ENCODE assay signal across 18 mouse cellular contexts in the genomic region with DNA sequence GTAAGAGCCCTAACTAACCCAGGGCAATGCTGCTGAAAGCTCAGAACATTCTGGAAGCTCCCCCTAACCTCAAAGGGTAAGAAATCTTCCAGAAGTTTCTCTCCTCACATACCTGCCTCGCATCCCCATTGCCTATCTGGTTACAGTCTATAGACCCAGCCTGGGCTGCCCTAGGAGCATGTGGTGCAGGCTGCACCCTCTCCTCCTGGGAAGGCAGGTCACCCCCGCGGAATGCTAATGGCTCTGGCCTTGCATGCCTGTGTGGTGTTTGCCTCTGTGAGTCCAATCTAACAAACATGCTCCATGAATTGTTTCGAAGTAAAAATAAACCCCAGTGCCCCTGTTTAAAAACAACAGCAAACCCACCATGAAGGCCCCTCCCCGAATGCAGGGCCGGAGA.
DNase-seq lines count a peak whose midpoint lies in the region; ATAC-seq lines count a peak whose summit lies in the region.
"Had no signal": no experiment of that assay in that cellular context is flagged by ENCODE, and none has a peak within 500 bp of the region (broad histone marks: within the 10 kb centered on the region; RNA-seq: fewer than 3 reads in every experiment).

No protein-coding gene starts in this region.

- H3K9ac ChIP-seq in neural tube, embryonic 11.5 days (ENCODE audit: low read length), result no peak overlapping the region
- no peak overlapping the region for H3K9ac ChIP-seq in hindbrain, embryonic 11.5 days (ENCODE audit: low read depth, low read length)
- no peak overlapping the region for H3K9ac ChIP-seq in midbrain, embryonic 11.5 days (ENCODE audit: low read length)
- H3K9ac ChIP-seq in neural tube, embryonic 15.5 days (replicated peaks), result no peak overlapping the region
- H3K9ac ChIP-seq: embryonic facial prominence, embryonic 13.5 days; limb, embryonic 15.5 days; liver, postnatal 0 days had no signal

- 0 out of 2 replicates have a peak, but pooled peaks have one; percentile 43 for ATAC-seq in neural tube, embryonic 11.5 days (ENCODE audit: insufficient read depth, low FRiP score, low TSS enrichment)
- peak; percentile 80 for ATAC-seq in hindbrain, embryonic 11.5 days (ENCODE audit: low FRiP score)
- peak; percentile 73 for ATAC-seq in midbrain, embryonic 11.5 days (ENCODE audit: low FRiP score)
- ATAC-seq in neural tube, embryonic 15.5 days (ENCODE audit: low FRiP score), result no peak
- ATAC-seq in erythroid progenitor cell, adult 5-6 weeks (replicated peaks; ENCODE audit: low FRiP score, poor library complexity, severe bottlenecking), result no peak
- ATAC-seq: activated CD4-positive, CD25-positive, alpha-beta regulatory T cell, adult 4 months; liver, postnatal 0 days; Patski had no signal

- 41% methylated on average over 6 of the region's 6 CpGs for WGBS in neural tube, embryonic 11.5 days
- 35% methylated on average over 6 of the region's 6 CpGs for WGBS in hindbrain, embryonic 11.5 days
- 59% methylated on average over 6 of the region's 6 CpGs for WGBS in midbrain, embryonic 11.5 days
- 33% methylated on average over 6 of the region's 6 CpGs for WGBS in neural tube, embryonic 15.5 days

- H3K27ac ChIP-seq in neural tube, embryonic 11.5 days (ENCODE audit: low read depth, low read length), result peak overlapping the region; percentile 72
- H3K27ac ChIP-seq in hindbrain, embryonic 11.5 days (ENCODE audit: low read depth, low read length), result peak overlapping the region; percentile 77; the same call in 1 of the 2 replicates
- peak overlapping the region; percentile 73 for H3K27ac ChIP-seq in midbrain, embryonic 11.5 days (ENCODE audit: low read depth, low read length)
- H3K27ac ChIP-seq in neural tube, embryonic 15.5 days (replicated peaks), result 0 out of 2 replicates have a peak overlapping the region, but pooled peaks have one; percentile 37
- H3K27ac ChIP-seq: embryonic facial prominence, embryonic 13.5 days; limb, embryonic 15.5 days had no signal

- H3K4me1 ChIP-seq in neural tube, embryonic 11.5 days (ENCODE audit: control insufficient read depth, insufficient read depth, low read length), result peaks cover 26% of the 10 kb centered on the region
- peaks cover 15% of the 10 kb centered on the region for H3K4me1 ChIP-seq in hindbrain, embryonic 11.5 days (replicated peaks; ENCODE audit: control insufficient read depth, insufficient read depth, low read length)
- H3K4me1 ChIP-seq in midbrain, embryonic 11.5 days (ENCODE audit: control insufficient read depth, insufficient read depth, low read length), result peaks cover 20% of the 10 kb centered on the region
- H3K4me1 ChIP-seq in neural tube, embryonic 15.5 days, result peaks cover 29% of the 10 kb centered on the region

- H3K36me3 ChIP-seq in neural tube, embryonic 11.5 days (ENCODE audit: control insufficient read depth, insufficient read depth, low read length), result no peaks in the 10 kb centered on the region
- no peaks in the 10 kb centered on the region for H3K36me3 ChIP-seq in hindbrain, embryonic 11.5 days (ENCODE audit: control insufficient read depth, insufficient read depth, low read length)
- no peaks in the 10 kb centered on the region for H3K36me3 ChIP-seq in midbrain, embryonic 11.5 days (ENCODE audit: control insufficient read depth, insufficient read depth, low read length)
- no peaks in the 10 kb centered on the region for H3K36me3 ChIP-seq in neural tube, embryonic 15.5 days
- H3K36me3 ChIP-seq: embryonic facial prominence, embryonic 13.5 days; limb, embryonic 15.5 days had no signal

- no peaks in the 10 kb centered on the region for H3K27me3 ChIP-seq in neural tube, embryonic 11.5 days (ENCODE audit: control insufficient read depth, insufficient read depth, low read length)
- peaks cover 2% of the 10 kb centered on the region; the same call in 1 of the 2 replicates for H3K27me3 ChIP-seq in hindbrain, embryonic 11.5 days (ENCODE audit: control insufficient read depth, insufficient read depth, low read length)
- H3K27me3 ChIP-seq in midbrain, embryonic 11.5 days (ENCODE audit: control insufficient read depth, insufficient read depth, low read length), result no peaks in the 10 kb centered on the region
- peaks cover 26% of the 10 kb centered on the region; the same call in 1 of the 2 replicates for H3K27me3 ChIP-seq in neural tube, embryonic 15.5 days (replicated peaks)
- H3K27me3 ChIP-seq: Patski had no signal

- no peak overlapping the region for H3K4me3 ChIP-seq in neural tube, embryonic 11.5 days (ENCODE audit: low read depth, low read length)
- H3K4me3 ChIP-seq in hindbrain, embryonic 11.5 days (ENCODE audit: low read depth, low read length), result no peak overlapping the region
- H3K4me3 ChIP-seq in midbrain, embryonic 11.5 days (ENCODE audit: low read depth, low read length), result no peak overlapping the region
- no peak overlapping the region for H3K4me3 ChIP-seq in neural tube, embryonic 15.5 days (replicated peaks)
- H3K4me3 ChIP-seq: embryonic facial prominence, embryonic 13.5 days; limb, embryonic 15.5 days had no signal

- peak; percentile 49 for DNase-seq in neural tube, embryonic 11.5 days (ENCODE audit: low spot score)
- DNase-seq in neural tube, embryonic 10.5 days (ENCODE audit: extremely low spot score, low spot score), result no peak
- DNase-seq in hindbrain, embryonic 11.5 days (ENCODE audit: low spot score), result no peak
- DNase-seq in midbrain, embryonic 11.5 days (ENCODE audit: low spot score, missing footprints), result no peak
- DNase-seq in urinary bladder, adult 2 months (ENCODE audit: low spot score), result no peak
- no peak for DNase-seq in kidney, postnatal 36 days
- DNase-seq: adrenal gland, postnatal 25 days; cerebellum, adult 8-10 months; heart, adult 18-20 months; kidney, adult 8-10 months; liver, postnatal 0 days; lung, postnatal 36 days had no signal

- no peaks in the 10 kb centered on the region for H3K9me3 ChIP-seq in neural tube, embryonic 11.5 days (ENCODE audit: control insufficient read depth, low read length)
- H3K9me3 ChIP-seq in hindbrain, embryonic 11.5 days (ENCODE audit: control insufficient read depth, low read length), result no peaks in the 10 kb centered on the region
- no peaks in the 10 kb centered on the region for H3K9me3 ChIP-seq in midbrain, embryonic 11.5 days (ENCODE audit: control insufficient read depth, low read length)
- H3K9me3 ChIP-seq in neural tube, embryonic 15.5 days (replicated peaks), result no peaks in the 10 kb centered on the region
- H3K9me3 ChIP-seq: embryonic facial prominence, embryonic 13.5 days; limb, embryonic 15.5 days had no signal

- no peak overlapping the region for H3K4me2 ChIP-seq in neural tube, embryonic 11.5 days (ENCODE audit: low read depth)
- H3K4me2 ChIP-seq in hindbrain, embryonic 11.5 days (replicated peaks; ENCODE audit: low read depth, low read length), result no peak overlapping the region
- no peak overlapping the region for H3K4me2 ChIP-seq in midbrain, embryonic 11.5 days
- no peak overlapping the region for H3K4me2 ChIP-seq in neural tube, embryonic 15.5 days
- H3K4me2 ChIP-seq: embryonic facial prominence, embryonic 13.5 days; limb, embryonic 15.5 days had no signal

Comparison
In these comparisons a context has a peak if more than half of its experiments do, and no peak if none do; other contexts are left out.
1. ATAC-seq: peak in neural tube, embryonic 11.5 days (single experiment), hindbrain, embryonic 11.5 days (single experiment) and midbrain, embryonic 11.5 days (single experiment); none in neural tube, embryonic 15.5 days (single experiment) and erythroid progenitor cell, adult 5-6 weeks (single experiment).
2. Peak in every context shown above with its lines, with median percentiles within 50 percentile points of each other: H3K27ac ChIP-seq.